Mouse (Mus musculus): Measurements from ENCODE around the gene Fbxl21.
A peak's percentile ranks its signal among the peaks of the same experiment; 100 is the strongest.

Gene Fbxl21

GRCm38 (mm10) chr13:56534931-56535330 is 12.7 kb downstream of the Fbxl21 start:
- DNase-seq (ENCODE audit: low spot score) = no peak

- no peak for DNase-seq (ENCODE audit: low spot score)
Observed at GRCm38 (mm10) chr13:56535570-56535969, 13.3 kb downstream of the Fbxl21 start.

GRCm38 (mm10) chr13:56537026-56537425 is 14.8 kb downstream of the Fbxl21 start:
- no peak for DNase-seq (ENCODE audit: low spot score)

GRCm38 (mm10) chr13:56539846-56540245 is 17.6 kb downstream of the Fbxl21 start:
- no peak for DNase-seq (ENCODE audit: low spot score)

- DNase-seq (ENCODE audit: low spot score) = no peak
Observed at GRCm38 (mm10) chr13:56543805-56544204, 21.5 kb downstream of the Fbxl21 start.

- no peak for DNase-seq (ENCODE audit: low spot score)
Observed at GRCm38 (mm10) chr13:56544956-56545355, 22.7 kb downstream of the Fbxl21 start.

- DNase-seq (ENCODE audit: low spot score) = no peak
Observed at GRCm38 (mm10) chr13:56548401-56548800, 26.1 kb downstream of the Fbxl21 start, which contains the start of gene Lect2. Lect2 (minus strand) TSS chr13:56548502.

GRCm38 (mm10) chr13:56549364-56549763 is 27.1 kb downstream of the Fbxl21 start:
- DNase-seq (ENCODE audit: low spot score) = no peak

GRCm38 (mm10) chr13:56550574-56550973 is 28.3 kb downstream of the Fbxl21 start:
- no peak for DNase-seq (ENCODE audit: low spot score)

- no peak for DNase-seq (ENCODE audit: low spot score)
Observed at GRCm38 (mm10) chr13:56551661-56552060, 29.4 kb downstream of the Fbxl21 start.

GRCm38 (mm10) chr13:56553923-56554322 is 31.7 kb downstream of the Fbxl21 start:
- DNase-seq (ENCODE audit: low spot score) = no peak

GRCm38 (mm10) chr13:56554409-56554808 is 32.1 kb downstream of the Fbxl21 start:
- DNase-seq (ENCODE audit: low spot score) = no peak

GRCm38 (mm10) chr13:56555957-56556356 is 33.7 kb downstream of the Fbxl21 start:
- no peak for DNase-seq (ENCODE audit: low spot score)

GRCm38 (mm10) chr13:56556701-56557100 is 34.4 kb downstream of the Fbxl21 start:
- no peak for DNase-seq (ENCODE audit: low spot score)

- DNase-seq (ENCODE audit: low spot score) = no peak
Observed at GRCm38 (mm10) chr13:56558811-56559210, 36.5 kb downstream of the Fbxl21 start.

GRCm38 (mm10) chr13:56559841-56560370 is 37.6 kb downstream of the Fbxl21 start:
- DNase-seq (ENCODE audit: low spot score) = no peak

GRCm38 (mm10) chr13:56561129-56561528 is 38.9 kb downstream of the Fbxl21 start:
- DNase-seq (ENCODE audit: low spot score) = no peak

- no peak for DNase-seq (ENCODE audit: low spot score)
Observed at GRCm38 (mm10) chr13:56563075-56563474, 40.8 kb downstream of the Fbxl21 start.

GRCm38 (mm10) chr13:56566336-56566735 is 44.1 kb downstream of the Fbxl21 start:
- DNase-seq (ENCODE audit: low spot score) = no peak

- DNase-seq (ENCODE audit: low spot score) = no peak
Observed at GRCm38 (mm10) chr13:56571645-56572044, 49.4 kb downstream of the Fbxl21 start.

- no peak for DNase-seq (ENCODE audit: low spot score)
Observed at GRCm38 (mm10) chr13:56575074-56575473, 52.8 kb downstream of the Fbxl21 start.

GRCm38 (mm10) chr13:56575701-56576321 is 53.5 kb downstream of the Fbxl21 start:
- DNase-seq (ENCODE audit: low spot score) = peak; percentile 26

GRCm38 (mm10) chr13:56578097-56578496 is 55.8 kb downstream of the Fbxl21 start:
- no peak for DNase-seq (ENCODE audit: low spot score)

GRCm38 (mm10) chr13:56580450-56580849 is 58.2 kb downstream of the Fbxl21 start:
- no peak for DNase-seq (ENCODE audit: low spot score)
